Mouse (Mus musculus): ENCODE results near the gene Zfand3. TPM values are rescaled to one million over a fixed set of nuclear protein-coding genes. Genes with fewer than 3 reads are reported as not detected.

The Zfand3 gene
- total and polyA plus RNA-seq, 3 experiments: 23.2 to 44.0 (median 23.5) TPM

- TF ChIP-seq EP300 (IDR thresholded peaks at IDR 0.05; ENCODE audit: low read length): no peak
- TF ChIP-seq USF1 (IDR thresholded peaks at IDR 0.05; ENCODE audit: low read depth, low read length): no peak
- no peak for TF ChIP-seq GABPA (IDR thresholded peaks at IDR 0.05; ENCODE audit: insufficient replicate concordance, low read depth, low read length)
- TF ChIP-seq NELFE (IDR thresholded peaks at IDR 0.05; ENCODE audit: low read depth, low read length): no peak
- no peak for TF ChIP-seq JUND (conservative IDR thresholded peaks at IDR 0.05; ENCODE audit: low read depth, low read length)
- TF ChIP-seq JUN (IDR thresholded peaks at IDR 0.05; ENCODE audit: insufficient read depth, low read depth, low read length): no peak
- TF ChIP-seq SIN3A (IDR thresholded peaks at IDR 0.05; ENCODE audit: low read length): no peak
- no peak for TF ChIP-seq IRF4 (IDR thresholded peaks at IDR 0.05; ENCODE audit: low read depth, low read length)
- no peak for TF ChIP-seq MYC (IDR thresholded peaks at IDR 0.05; ENCODE audit: low read depth, low read length)
- no peak for TF ChIP-seq MAX (IDR thresholded peaks at IDR 0.05; ENCODE audit: low read length)
- no peak overlapping the region for H3K4me2 ChIP-seq (ENCODE audit: insufficient read depth, low read depth, poor library complexity, severe bottlenecking)
- dilution Hi-C loops (cut with MboI; ENCODE audit: extremely low pct_ligation_motif_present, extremely low pct_unique_long_range_greater_than_20kb, low sequenced_read_pairs) (no loop called here), in situ Hi-C loops (cut with MboI; ENCODE audit: low pct_ligation_motif_present, low pct_unique_long_range_greater_than_20kb, low sequenced_read_pairs) (no loop called here)
- no peaks in the 10 kb centered on the region for H3K36me3 ChIP-seq (replicated peaks in 1 of 2; ENCODE audit: control insufficient read depth in 1 of 2, insufficient read depth in 1 of 2, low read length in 1 of 2)
- H3K79me2 ChIP-seq (replicated peaks; ENCODE audit: control insufficient read depth, extremely low read depth, insufficient read depth, poor library complexity, severe bottlenecking): no peaks in the 10 kb centered on the region
- no peaks in the 10 kb centered on the region for H3K9me3 ChIP-seq (replicated peaks; ENCODE audit: low read length)
- no peak overlapping the region for H3K9ac ChIP-seq (ENCODE audit: insufficient read depth, low read depth)
- H3K27me3 ChIP-seq (replicated peaks): no peaks in the 10 kb centered on the region
- no peak for DNase-seq (ENCODE audit: extremely low read depth)
- no peak overlapping the region for H3K27ac ChIP-seq (ENCODE audit: insufficient read depth, low read depth)
- peaks cover 2 to 20% of the 10 kb centered on the region in 2 experiments; a peak in 3 of 4 replicates for H3K4me1 ChIP-seq (ENCODE audit: control insufficient read depth in 1 of 2, insufficient read depth in 2 of 2)
- no peak overlapping the region for H3K4me3 ChIP-seq (replicated peaks in 1 of 3; ENCODE audit: low read depth in 2 of 3, low read length in 2 of 3, poor library complexity in 1 of 3)
Measured at GRCm38 (mm10) chr17:29993488-29993887, 11.0 kb upstream of the Zfand3 start.

GRCm38 (mm10) chr17:29994011-29994410, 10.5 kb upstream of the Zfand3 start:
- no peak for DNase-seq (ENCODE audit: extremely low read depth)
- peaks cover 2 to 18% of the 10 kb centered on the region in 2 experiments; a peak in 3 of 4 replicates for H3K4me1 ChIP-seq (ENCODE audit: control insufficient read depth in 1 of 2, insufficient read depth in 2 of 2)
- in situ Hi-C loops (cut with MboI; ENCODE audit: low pct_ligation_motif_present, low pct_unique_long_range_greater_than_20kb, low sequenced_read_pairs): no loop called here

GRCm38 (mm10) chr17:29994459-29994858, 10.1 kb upstream of the Zfand3 start:
- Histone ChIP-seq H3K4me3 (replicated peaks in 1 of 3; ENCODE audit: low read depth in 2 of 3, low read length in 2 of 3, poor library complexity in 1 of 3) (no peak overlapping the region), H3K4me1 (ENCODE audit: control insufficient read depth in 1 of 2, insufficient read depth in 2 of 2) (peaks cover 2 to 18% of the 10 kb centered on the region in 2 experiments; a peak in 3 of 4 replicates), H3K9ac (ENCODE audit: insufficient read depth, low read depth) (no peak overlapping the region), H3K9me3 (replicated peaks; ENCODE audit: low read length) (no peaks in the 10 kb centered on the region), H3K27ac (ENCODE audit: insufficient read depth, low read depth) (no peak overlapping the region), H3K36me3 (replicated peaks in 1 of 2; ENCODE audit: control insufficient read depth in 1 of 2, insufficient read depth in 1 of 2, low read length in 1 of 2) (no peaks in the 10 kb centered on the region), H3K27me3 (replicated peaks) (no peaks in the 10 kb centered on the region), H3K79me2 (replicated peaks; ENCODE audit: control insufficient read depth, extremely low read depth, insufficient read depth, poor library complexity, severe bottlenecking) (no peaks in the 10 kb centered on the region), H3K4me2 (ENCODE audit: insufficient read depth, low read depth, poor library complexity, severe bottlenecking) (no peak overlapping the region)
- TF ChIP-seq RAD21 (IDR thresholded peaks at IDR 0.05; ENCODE audit: low read depth, low read length) (no peak), GABPA (IDR thresholded peaks at IDR 0.05; ENCODE audit: insufficient replicate concordance, low read depth, low read length) (no peak), PAX5 (IDR thresholded peaks at IDR 0.05; ENCODE audit: low read length) (no peak), MAZ (IDR thresholded peaks at IDR 0.05; ENCODE audit: low read depth, low read length) (no peak), UBTF (IDR thresholded peaks at IDR 0.05; ENCODE audit: low read depth, low read length) (no peak), ZNF384 (IDR thresholded peaks at IDR 0.05; ENCODE audit: low read depth, low read length) (no peak), POLR2A (IDR thresholded peaks at IDR 0.05; ENCODE audit: low read depth, low read length) (no peak), ZMIZ1 (IDR thresholded peaks at IDR 0.05; ENCODE audit: low read depth, low read length) (no peak), ETS1 (conservative IDR thresholded peaks at IDR 0.05; ENCODE audit: low read depth, low read length) (no peak), NELFE (IDR thresholded peaks at IDR 0.05; ENCODE audit: low read depth, low read length) (no peak), USF2 (conservative IDR thresholded peaks at IDR 0.05; ENCODE audit: low read depth, low read length) (no peak), MXI1 (IDR thresholded peaks at IDR 0.05; ENCODE audit: low read depth, low read length) (no peak), BHLHE40 (IDR thresholded peaks at IDR 0.05; ENCODE audit: low read depth, low read length) (no peak), HCFC1 (IDR thresholded peaks at IDR 0.05; ENCODE audit: low read depth, low read length) (no peak), ELF1 (IDR thresholded peaks at IDR 0.05; ENCODE audit: low read depth, low read length) (no peak), EP300 (IDR thresholded peaks at IDR 0.05; ENCODE audit: low read length) (no peak), MEF2A (IDR thresholded peaks at IDR 0.05; ENCODE audit: borderline replicate concordance, low read depth, low read length) (no peak)
- no peak for DNase-seq (ENCODE audit: extremely low read depth)
- dilution Hi-C loops (cut with MboI; ENCODE audit: extremely low pct_ligation_motif_present, extremely low pct_unique_long_range_greater_than_20kb, low sequenced_read_pairs) (no loop called here), in situ Hi-C loops (cut with MboI; ENCODE audit: low pct_ligation_motif_present, low pct_unique_long_range_greater_than_20kb, low sequenced_read_pairs) (no loop called here)

More at GRCm38 (mm10) chr17:29994011-29994410, 10.5 kb upstream of the Zfand3 start:
- Histone ChIP-seq H3K27ac (ENCODE audit: insufficient read depth, low read depth) (no peak overlapping the region), H3K27me3 (replicated peaks) (no peaks in the 10 kb centered on the region), H3K36me3 (replicated peaks in 1 of 2; ENCODE audit: control insufficient read depth in 1 of 2, insufficient read depth in 1 of 2, low read length in 1 of 2) (no peaks in the 10 kb centered on the region), H3K79me2 (replicated peaks; ENCODE audit: control insufficient read depth, extremely low read depth, insufficient read depth, poor library complexity, severe bottlenecking) (no peaks in the 10 kb centered on the region), H3K4me2 (ENCODE audit: insufficient read depth, low read depth, poor library complexity, severe bottlenecking) (no peak overlapping the region), H3K4me3 (replicated peaks in 1 of 3; ENCODE audit: low read depth in 2 of 3, low read length in 2 of 3, poor library complexity in 1 of 3) (no peak overlapping the region), H3K9ac (ENCODE audit: insufficient read depth, low read depth) (no peak overlapping the region), H3K9me3 (replicated peaks; ENCODE audit: low read length) (no peaks in the 10 kb centered on the region)
- TF ChIP-seq CHD2 (IDR thresholded peaks at IDR 0.05; ENCODE audit: low read length) (no peak), ETS1 (conservative IDR thresholded peaks at IDR 0.05; ENCODE audit: low read depth, low read length) (peak; percentile 28; the same call in 1 of the 2 replicates), BHLHE40 (IDR thresholded peaks at IDR 0.05; ENCODE audit: low read depth, low read length) (peak; percentile 83)
- dilution Hi-C loops (cut with MboI; ENCODE audit: extremely low pct_ligation_motif_present, extremely low pct_unique_long_range_greater_than_20kb, low sequenced_read_pairs): no loop called here
